Mouse (Mus musculus) liver, embryonic 15.5 days (tissue): ENCODE measurements around the gene Kif5a. TPM values are rescaled to one million over a fixed set of nuclear protein-coding genes. Genes with fewer than 3 reads are reported as not detected.

Source experiments
- ATAC-seq: fragments of 200-750 bp; cut with Nextera tagmentation; 2 replicates; pipeline ENCODE4 v1.8.0; 2017; ENCODE audit warnings: moderate number of reproducible peaks, mild to moderate bottlenecking, moderate library complexity; ENCODE audit not compliant: insufficient read depth
- H3K27ac ChIP-seq: fragments of 300-500 bp; sonication (generic); replicated peaks from 2 replicates; pipeline ENCODE4 v1.5.1; 2015; ENCODE audit warnings: mild to moderate bottlenecking, inconsistent platforms
- H3K27me3 ChIP-seq: fragments of 300-500 bp; sonication (generic); 2 replicates; pipeline ENCODE4 v1.6.1; 2015; ENCODE audit warnings: mild to moderate bottlenecking, inconsistent platforms
- H3K36me3 ChIP-seq: fragments of 300-500 bp; sonication (generic); replicated peaks from 2 replicates; pipeline ENCODE4 v1.6.1; 2015; ENCODE audit warnings: moderate library complexity, mild to moderate bottlenecking, inconsistent platforms
- H3K4me1 ChIP-seq: fragments of 300-500 bp; sonication (generic); replicated peaks from 2 replicates; pipeline ENCODE4 v1.6.1; 2015; ENCODE audit warnings: inconsistent platforms
- H3K4me2 ChIP-seq: fragments of 300-500 bp; sonication (generic); 2 replicates; pipeline ENCODE4 v1.6.1; 2015; ENCODE audit warnings: moderate library complexity, mild to moderate bottlenecking, inconsistent platforms
- H3K4me3 ChIP-seq: fragments of 300-500 bp; sonication (generic); replicated peaks from 2 replicates; pipeline ENCODE4 v1.5.1; 2015; ENCODE audit warnings: mild to moderate bottlenecking, inconsistent platforms
- H3K9ac ChIP-seq: fragments of 300-500 bp; sonication (generic); 2 replicates; pipeline ENCODE4 v1.6.1; 2015; ENCODE audit warnings: moderate library complexity, mild to moderate bottlenecking, inconsistent platforms
- H3K9me3 ChIP-seq: fragments of 300-500 bp; sonication (generic); replicated peaks from 2 replicates; pipeline ENCODE4 v1.6.1; 2016; ENCODE audit warnings: inconsistent platforms
- WGBS: fragments of 180-500 bp; shearing (Covaris S2); methylation state at CpG from one replicate; pipeline ENCODE4 v1.1.7; 2015; ENCODE audit warnings: mixed read lengths; ENCODE audit not compliant: insufficient replicate concordance; 5-methylcytosine and 5-hydroxymethylcytosine counted together
- polyA plus RNA-seq: library from polyadenylated mRNA; unstranded; fragments of >200 nt; fragmentation: Nextera tagmentation; extraction: Ambion mirVana; gene quantifications from 2 replicates; pipeline ENCODE4 v1.2.1, GENCODE M21; 2015

Kif5a gene
- polyA plus RNA-seq, 1 experiment from 2014 or later = 0.21 TPM

DNA sequence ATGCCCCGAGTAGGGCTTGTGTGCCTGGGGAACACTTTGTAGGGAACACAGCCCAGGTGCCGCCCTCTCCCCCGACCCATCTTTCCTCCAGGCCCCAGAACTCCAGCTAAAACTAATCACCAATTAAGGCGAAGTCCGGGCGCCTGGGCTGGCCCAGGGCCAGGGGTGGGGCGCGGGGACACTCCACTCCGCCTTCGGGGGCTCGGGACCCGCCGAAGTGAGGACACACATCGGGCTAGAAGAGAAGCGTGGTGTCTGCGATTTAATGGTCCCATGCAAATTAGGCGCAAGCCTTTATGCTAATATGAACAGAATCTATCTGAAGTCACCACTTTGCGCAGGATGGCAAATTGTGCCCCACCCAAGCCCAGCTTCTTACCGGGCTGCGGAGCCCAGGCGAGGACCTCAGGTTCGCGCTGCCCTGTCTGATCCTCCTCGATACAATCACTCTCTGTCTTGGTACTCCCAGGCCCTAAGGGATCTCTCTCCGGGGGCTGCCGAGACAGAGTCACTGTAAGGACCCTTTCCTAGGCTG is 74.0 kb downstream of the Kif5a start:
- WGBS = under 1% methylated on average over 26 of the region's 26 CpGs
- peak overlapping the region; percentile 71 for H3K9ac ChIP-seq
- H3K4me1 ChIP-seq = peaks cover 79% of the 10 kb centered on the region
- no peaks in the 10 kb centered on the region for H3K9me3 ChIP-seq
- peak; percentile 66 for ATAC-seq
- H3K27ac ChIP-seq = peak overlapping the region; percentile 84
- H3K36me3 ChIP-seq = peaks cover 4% of the 10 kb centered on the region; the same call in 1 of the 2 replicates
- H3K4me2 ChIP-seq = peak overlapping the region; percentile 99
- peaks cover 41% of the 10 kb centered on the region for H3K27me3 ChIP-seq
- peak overlapping the region; percentile 68 for H3K4me3 ChIP-seq

DNA sequence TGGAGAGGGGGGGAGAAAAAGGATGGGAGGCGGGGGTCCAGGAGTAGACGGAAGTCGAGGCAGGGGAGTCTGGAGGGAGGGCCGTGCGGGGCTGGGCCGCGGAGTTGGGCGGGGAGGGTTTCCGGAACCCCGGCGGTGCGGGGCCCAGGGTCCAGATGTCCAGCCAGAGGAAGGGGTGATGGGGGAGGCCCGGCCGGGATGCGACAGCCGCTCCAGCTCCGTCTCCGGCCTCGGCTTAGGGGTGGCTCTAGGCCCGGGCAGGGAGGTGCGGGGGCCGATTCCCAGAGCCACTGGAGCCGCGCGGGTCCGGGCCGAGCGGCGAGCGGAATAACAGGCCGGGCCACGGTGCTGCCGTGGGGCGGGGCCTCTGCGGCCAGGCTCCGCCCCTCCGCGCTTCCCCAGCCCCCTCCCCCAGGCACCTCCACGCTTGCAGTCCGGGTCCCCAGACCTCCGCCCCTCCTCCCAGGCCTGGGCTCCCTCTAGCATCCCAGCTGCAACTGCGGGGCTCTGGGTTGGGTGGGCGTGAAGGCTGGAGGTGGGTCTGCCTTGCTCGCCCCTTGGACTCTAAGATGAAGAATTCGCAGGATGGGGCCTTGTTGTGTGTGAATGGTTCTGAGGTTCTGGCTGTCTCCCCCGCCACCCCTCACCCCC is 74.6 kb downstream of the Kif5a start:
- ATAC-seq = peak; percentile 62
- Histone ChIP-seq H3K4me2 (peak overlapping the region; percentile 99), H3K4me1 (peaks cover 81% of the 10 kb centered on the region), H3K9ac (peak overlapping the region; percentile 71), H3K4me3 (peak overlapping the region; percentile 68), H3K27ac (peak overlapping the region; percentile 84), H3K27me3 (peaks cover 47% of the 10 kb centered on the region), H3K9me3 (no peaks in the 10 kb centered on the region), H3K36me3 (peaks cover 4% of the 10 kb centered on the region; the same call in 1 of the 2 replicates)
- 1% methylated on average over 44 of the region's 46 CpGs for WGBS

DNA sequence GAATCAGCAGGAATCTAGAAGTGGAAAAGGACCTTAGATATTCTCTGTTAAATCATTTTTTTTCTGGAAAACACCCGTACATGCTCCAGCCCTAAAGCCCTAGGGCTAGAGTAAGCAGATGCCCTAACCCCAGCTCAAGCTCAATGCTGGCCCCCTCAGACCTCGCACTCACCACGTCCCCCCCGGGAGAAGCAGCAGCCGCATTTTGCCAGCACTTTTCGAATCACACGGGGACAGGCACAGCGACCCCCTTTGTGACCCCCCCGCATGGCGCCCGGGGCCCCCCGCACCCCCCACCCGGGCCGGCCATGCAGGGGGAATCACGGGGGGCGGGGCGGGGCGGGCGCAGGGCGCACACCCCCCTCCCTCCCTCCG is 75.1 kb downstream of the Kif5a start:
- Histone ChIP-seq H3K4me2 (peak overlapping the region; percentile 99), H3K27me3 (peaks cover 52% of the 10 kb centered on the region), H3K4me1 (peaks cover 81% of the 10 kb centered on the region), H3K27ac (peak overlapping the region; percentile 84), H3K4me3 (peak overlapping the region; percentile 68), H3K9me3 (no peaks in the 10 kb centered on the region), H3K9ac (peak overlapping the region; percentile 71), H3K36me3 (peaks cover 4% of the 10 kb centered on the region; the same call in 1 of the 2 replicates)
- WGBS = 2% methylated on average over 20 of the region's 21 CpGs
- no peak for ATAC-seq

DNA sequence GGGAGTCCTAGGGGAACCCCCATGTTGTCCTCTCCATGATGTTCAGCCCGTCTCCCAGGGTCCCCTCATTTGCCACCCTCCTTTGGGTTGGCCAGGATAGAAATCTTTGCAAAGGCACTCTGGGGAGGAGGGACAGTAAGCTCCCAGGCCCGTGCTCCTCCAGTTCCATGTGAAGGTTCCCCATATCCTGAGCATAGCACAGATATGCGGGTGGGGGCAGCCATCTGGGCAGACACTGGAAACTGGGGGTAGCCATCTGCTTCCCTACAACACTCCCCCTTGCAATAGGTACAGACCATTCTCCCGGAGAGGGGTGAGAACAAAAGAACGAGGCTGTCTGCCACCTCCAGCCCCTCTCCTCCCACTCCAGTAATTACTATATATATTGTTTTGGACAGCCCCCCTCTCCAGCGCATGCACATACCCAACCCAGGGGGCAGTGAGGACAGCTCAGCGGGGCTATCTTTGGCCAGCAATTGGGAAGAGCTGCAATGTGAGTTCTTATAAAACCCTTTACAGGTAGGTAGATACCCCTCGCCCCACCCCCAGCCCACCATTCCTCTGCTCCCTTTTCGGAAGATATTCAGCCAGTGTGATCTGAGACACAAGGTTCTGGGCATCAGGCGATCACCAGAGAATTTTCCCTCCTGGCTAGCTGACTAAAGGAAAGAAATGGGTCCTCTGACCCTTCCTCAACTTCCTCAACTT is 75.6 kb downstream of the Kif5a start:
- Histone ChIP-seq H3K9me3 (no peaks in the 10 kb centered on the region), H3K4me3 (peak overlapping the region; percentile 68; the same call in 1 of the 2 replicates), H3K4me1 (peaks cover 75% of the 10 kb centered on the region), H3K4me2 (peak overlapping the region; percentile 99; the same call in 1 of the 2 replicates), H3K36me3 (peaks cover 3% of the 10 kb centered on the region; the same call in 1 of the 2 replicates), H3K9ac (no peak overlapping the region), H3K27ac (no peak overlapping the region), H3K27me3 (peaks cover 57% of the 10 kb centered on the region)
- no peak for ATAC-seq
- WGBS = 59% methylated on average over 10 of the region's 10 CpGs

DNA sequence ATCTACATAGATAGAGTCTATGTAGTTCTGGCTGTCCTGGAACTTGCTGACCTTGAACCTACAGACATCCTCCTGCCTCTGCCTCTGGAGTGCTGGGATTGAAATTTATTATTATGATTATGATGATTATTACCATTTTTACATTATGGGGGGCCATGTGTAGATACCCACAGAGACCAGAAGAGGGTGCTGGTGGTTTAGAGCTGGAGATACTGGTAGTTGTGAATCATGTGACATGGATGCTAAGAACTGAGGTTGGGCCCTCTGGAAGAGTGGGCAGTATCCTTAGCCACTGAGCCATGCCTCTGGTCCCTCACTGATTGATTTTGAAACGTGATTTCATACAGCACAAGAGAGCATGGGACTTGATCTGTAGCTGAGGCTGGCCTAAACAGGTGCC is 76.7 kb downstream of the Kif5a start:
- Histone ChIP-seq H3K27me3 (peaks cover 68% of the 10 kb centered on the region), H3K9me3 (no peaks in the 10 kb centered on the region), H3K27ac (no peak overlapping the region), H3K4me1 (peaks cover 66% of the 10 kb centered on the region), H3K9ac (no peak overlapping the region), H3K4me3 (no peak overlapping the region), H3K36me3 (no peaks in the 10 kb centered on the region), H3K4me2 (no peak overlapping the region)
- ATAC-seq = no peak
- WGBS = 76% methylated on average over 1 of the region's 1 CpGs

DNA sequence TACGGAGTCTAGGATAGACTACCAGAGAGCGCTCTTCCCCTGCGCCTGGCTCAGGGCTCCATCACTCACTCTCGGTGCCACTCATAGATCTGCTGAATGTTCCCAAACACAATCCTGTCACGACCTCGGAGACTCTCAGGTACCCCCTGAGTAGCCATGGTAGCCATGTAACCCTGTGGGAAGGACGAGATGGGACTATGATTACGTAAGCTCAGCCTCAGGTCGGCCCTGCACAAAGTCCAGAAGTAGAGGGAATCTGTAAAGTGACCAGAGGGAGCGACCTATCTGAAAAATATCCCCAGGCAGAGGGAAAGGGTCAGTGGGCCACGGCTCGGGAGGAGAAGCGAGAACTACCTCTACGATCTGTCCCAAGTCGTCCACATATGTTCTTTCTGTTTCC is 77.6 kb downstream of the Kif5a start:
- H3K9ac ChIP-seq = no peak overlapping the region
- WGBS = 71% methylated on average over 15 of the region's 15 CpGs
- no peaks in the 10 kb centered on the region for H3K9me3 ChIP-seq
- H3K27ac ChIP-seq = no peak overlapping the region
- H3K27me3 ChIP-seq = peaks cover 77% of the 10 kb centered on the region
- ATAC-seq = no peak
- peaks cover 61% of the 10 kb centered on the region for H3K4me1 ChIP-seq
- no peak overlapping the region for H3K4me3 ChIP-seq
- no peaks in the 10 kb centered on the region for H3K36me3 ChIP-seq
- H3K4me2 ChIP-seq = no peak overlapping the region

DNA sequence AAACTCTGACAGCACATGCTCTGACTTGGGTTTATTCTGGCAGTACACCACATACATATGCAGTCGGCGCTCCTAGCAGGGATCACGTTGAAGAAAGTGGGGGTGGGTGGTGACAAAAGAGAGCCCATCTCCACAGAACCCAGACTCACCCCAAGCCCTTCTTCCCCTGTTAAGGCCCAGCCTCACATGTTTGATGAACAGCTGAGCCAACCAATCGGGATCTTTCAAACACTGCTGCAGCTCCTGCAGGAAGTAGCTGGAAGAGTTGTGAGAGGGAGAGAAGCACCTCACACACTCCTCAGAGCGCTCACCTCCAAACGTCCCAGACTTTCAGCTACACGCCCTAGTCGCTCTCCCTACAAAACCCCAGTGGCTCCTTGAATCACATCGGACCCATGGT is 78.0 kb downstream of the Kif5a start:
- ATAC-seq = no peak
- Histone ChIP-seq H3K4me2 (no peak overlapping the region), H3K36me3 (no peaks in the 10 kb centered on the region), H3K9ac (no peak overlapping the region), H3K27me3 (peaks cover 81% of the 10 kb centered on the region), H3K9me3 (no peaks in the 10 kb centered on the region), H3K4me1 (peaks cover 61% of the 10 kb centered on the region), H3K4me3 (no peak overlapping the region), H3K27ac (no peak overlapping the region)
- WGBS = 64% methylated on average over 9 of the region's 9 CpGs

DNA sequence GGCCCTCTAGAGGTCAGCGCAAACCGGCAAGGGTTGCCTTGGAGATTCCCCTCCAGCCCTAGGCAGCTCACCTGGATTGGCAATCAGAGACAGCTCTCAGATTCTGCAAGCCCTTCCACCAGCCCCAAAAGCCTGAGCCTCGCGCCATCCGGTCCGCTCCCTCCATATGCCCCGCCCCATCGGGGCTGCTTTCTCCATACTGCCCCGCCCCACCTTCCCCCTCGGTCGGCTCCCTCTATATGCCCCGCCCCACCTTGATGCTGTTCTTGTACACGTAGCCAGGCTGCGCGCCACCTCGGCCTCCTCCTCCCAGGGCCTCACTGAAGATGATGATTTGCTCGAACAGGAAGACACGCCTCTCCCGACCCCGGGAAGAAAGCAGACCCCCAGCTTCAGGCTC is 79.4 kb downstream of the Kif5a start:
- 16% methylated on average over 20 of the region's 20 CpGs for WGBS
- no peak overlapping the region for H3K27ac ChIP-seq
- no peaks in the 10 kb centered on the region for H3K36me3 ChIP-seq
- peak overlapping the region; percentile 44 for H3K4me2 ChIP-seq
- H3K4me1 ChIP-seq = peaks cover 61% of the 10 kb centered on the region
- ATAC-seq = peak; percentile 20; the same call in 1 of the 2 replicates
- no peaks in the 10 kb centered on the region for H3K9me3 ChIP-seq
- H3K4me3 ChIP-seq = 0 out of 2 replicates have a peak overlapping the region, but pooled peaks have one; percentile 5
- H3K9ac ChIP-seq = no peak overlapping the region
- peaks cover 88% of the 10 kb centered on the region for H3K27me3 ChIP-seq

DNA sequence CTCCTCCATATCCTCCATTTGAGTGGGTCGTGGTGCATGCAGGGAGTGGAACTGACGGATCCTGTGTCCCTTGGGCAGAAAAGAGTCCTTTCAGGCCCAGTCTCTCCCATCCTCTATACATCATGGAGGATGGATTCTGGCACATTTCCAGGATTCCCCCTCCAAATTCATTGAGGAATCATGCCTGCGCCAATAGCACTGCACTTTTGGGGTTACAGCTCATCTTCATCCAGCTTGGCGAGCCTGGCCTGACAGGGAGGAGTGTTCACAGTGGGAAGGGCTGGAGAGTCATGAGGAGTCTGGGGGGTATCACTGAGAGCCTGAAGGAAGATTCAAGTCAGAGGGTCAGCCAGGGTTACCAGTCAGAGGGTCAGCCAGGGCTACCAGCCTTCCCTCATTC is 80.5 kb downstream of the Kif5a start:
- H3K4me3 ChIP-seq = no peak overlapping the region
- no peak for ATAC-seq
- peaks cover 61% of the 10 kb centered on the region for H3K4me1 ChIP-seq
- no peak overlapping the region for H3K4me2 ChIP-seq
- no peak overlapping the region for H3K9ac ChIP-seq
- H3K27ac ChIP-seq = no peak overlapping the region
- H3K36me3 ChIP-seq = no peaks in the 10 kb centered on the region
- H3K27me3 ChIP-seq = peaks cover 88% of the 10 kb centered on the region
- 69% methylated on average over 4 of the region's 4 CpGs for WGBS
- H3K9me3 ChIP-seq = no peaks in the 10 kb centered on the region

DNA sequence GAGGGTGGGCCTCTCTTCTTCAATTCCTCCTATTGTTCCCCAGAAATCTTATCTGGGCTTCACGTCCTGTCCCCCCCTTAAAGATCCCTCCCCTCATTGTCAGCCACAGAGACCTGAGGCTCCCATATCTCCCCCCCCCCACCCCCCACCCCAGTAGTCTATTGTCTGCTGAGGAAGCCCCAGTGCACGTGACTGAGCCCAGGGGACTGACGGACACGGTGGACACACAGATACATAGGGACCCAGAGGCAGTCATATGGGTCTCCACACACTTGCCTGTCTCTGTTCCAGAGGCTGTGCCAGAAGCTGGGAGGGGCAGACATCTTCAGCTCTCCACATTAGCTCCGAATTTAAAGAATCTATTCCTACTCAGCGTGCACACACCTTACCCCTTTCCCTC is 81.6 kb downstream of the Kif5a start:
- no peak overlapping the region for H3K4me3 ChIP-seq
- H3K4me1 ChIP-seq = peaks cover 70% of the 10 kb centered on the region
- no peak overlapping the region for H3K4me2 ChIP-seq
- ATAC-seq = no peak; the same call in 1 of the 2 replicates
- no peaks in the 10 kb centered on the region for H3K9me3 ChIP-seq
- H3K27me3 ChIP-seq = peaks cover 90% of the 10 kb centered on the region
- H3K27ac ChIP-seq = no peak overlapping the region
- H3K9ac ChIP-seq = no peak overlapping the region
- no peaks in the 10 kb centered on the region for H3K36me3 ChIP-seq
- 39% methylated on average over 6 of the region's 6 CpGs for WGBS

DNA sequence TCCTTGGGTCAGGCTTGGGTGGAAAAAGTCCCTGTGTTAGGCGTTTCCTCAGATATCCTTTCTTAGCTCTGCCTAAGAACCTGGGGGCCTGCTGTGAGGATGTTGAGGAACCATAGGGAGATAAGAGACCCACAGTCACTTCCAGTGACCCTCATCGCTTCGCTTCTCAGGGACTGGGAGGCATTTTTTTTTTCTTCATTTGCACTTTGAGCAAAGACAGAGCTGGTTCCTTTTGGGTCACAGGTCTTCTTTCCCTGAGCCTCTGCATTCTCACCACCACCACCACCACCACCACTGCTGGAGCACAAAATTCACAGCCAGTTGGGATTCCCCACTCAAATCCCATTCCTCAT is 82.5 kb downstream of the Kif5a start:
- 5% methylated on average over 3 of the region's 3 CpGs for WGBS
- Histone ChIP-seq H3K27me3 (peaks cover 98% of the 10 kb centered on the region), H3K4me2 (no peak overlapping the region; the same call in 1 of the 2 replicates), H3K4me3 (no peak overlapping the region), H3K36me3 (no peaks in the 10 kb centered on the region), H3K4me1 (peaks cover 68% of the 10 kb centered on the region), H3K9ac (no peak overlapping the region), H3K27ac (no peak overlapping the region), H3K9me3 (no peaks in the 10 kb centered on the region)
- no peak for ATAC-seq
